Comparison of ENCODE assay signal across 8 mouse cellular contexts in the genomic region with DNA sequence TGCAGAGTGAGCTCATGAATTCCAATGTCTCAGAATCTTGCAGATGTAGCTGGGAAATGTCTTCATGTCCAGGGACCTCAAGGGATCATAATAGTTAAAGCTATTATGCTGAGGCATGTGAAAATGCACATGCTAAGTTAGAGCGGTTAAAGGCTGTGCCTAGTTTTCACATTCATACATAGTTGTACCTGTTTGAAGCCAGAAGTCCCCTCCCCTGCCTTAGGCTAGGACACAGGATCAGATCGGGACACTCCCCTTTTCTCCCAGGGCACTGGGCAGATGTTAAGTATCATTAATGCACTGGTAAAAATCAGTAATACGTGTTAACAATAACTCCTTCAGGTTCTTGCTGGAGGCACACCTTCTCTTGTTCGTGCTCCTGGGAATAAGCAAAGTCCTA. TPM values are rescaled to one million over a fixed set of nuclear protein-coding genes. Genes with fewer than 3 reads are reported as not detected.
DNase-seq lines count a peak whose midpoint lies in the region; ATAC-seq and TF ChIP-seq lines count a peak whose summit lies in the region.

No protein-coding gene starts in this region.

- ATAC-seq in embryonic facial prominence, embryonic 13.5 days (ENCODE audit: insufficient number of reproducible peaks, insufficient read depth, low FRiP score, low TSS enrichment, low read depth), result no peak
- ATAC-seq in intestine, embryonic 15.5 days, result peak; percentile 69
- no peak for ATAC-seq in monocyte, adult 5-6 weeks (replicated peaks; ENCODE audit: insufficient number of reproducible peaks, low FRiP score, low TSS enrichment, poor library complexity, severe bottlenecking)

- no peaks in the 10 kb centered on the region for H3K79me2 ChIP-seq in myocyte (ENCODE audit: control insufficient read depth, insufficient read depth)

- H3ac ChIP-seq in myocyte (ENCODE audit: control insufficient read depth, insufficient read length), result no peak overlapping the region

- peak overlapping the region; percentile 75 for H3K4me2 ChIP-seq in embryonic facial prominence, embryonic 13.5 days
- H3K4me2 ChIP-seq in intestine, embryonic 15.5 days (replicated peaks), result peak overlapping the region; percentile 79
- peak overlapping the region; percentile 45 for H3K4me2 ChIP-seq in myocyte (ENCODE audit: low read depth)

- H3K9me3 ChIP-seq in embryonic facial prominence, embryonic 13.5 days, result no peaks in the 10 kb centered on the region
- H3K9me3 ChIP-seq in intestine, embryonic 15.5 days, result no peaks in the 10 kb centered on the region

- H3K36me3 ChIP-seq in embryonic facial prominence, embryonic 13.5 days, result no peaks in the 10 kb centered on the region
- H3K36me3 ChIP-seq in intestine, embryonic 15.5 days, result no peaks in the 10 kb centered on the region
- no peaks in the 10 kb centered on the region for H3K36me3 ChIP-seq in myocyte (ENCODE audit: control insufficient read depth, insufficient read depth)

- peaks cover 15% of the 10 kb centered on the region for H3K27me3 ChIP-seq in embryonic facial prominence, embryonic 13.5 days
- H3K27me3 ChIP-seq in intestine, embryonic 15.5 days (replicated peaks), result 0 out of 2 replicates have a peak, but pooled peaks cover 6% of the 10 kb centered on the region
- no peaks in the 10 kb centered on the region for H3K27me3 ChIP-seq in myocyte (ENCODE audit: control insufficient read depth, insufficient read depth, insufficient read length)

- H3K4me3 ChIP-seq in embryonic facial prominence, embryonic 13.5 days, result peak overlapping the region; percentile 46
- peak overlapping the region; percentile 40 for H3K4me3 ChIP-seq in intestine, embryonic 15.5 days (replicated peaks)
- H3K4me3 ChIP-seq in myocyte, result no peak overlapping the region

- peak; percentile 10 for DNase-seq in kidney, postnatal 10 days
- no peak for DNase-seq in kidney, adult 18-20 months
- DNase-seq in Muller cell, postnatal 12 days (ENCODE audit: inconsistent ontology term), result no peak
- DNase-seq in right cerebral cortex, adult 2 months (ENCODE audit: low spot score in 2 of 2), result no peak

- no peak for TF ChIP-seq POLR2A in myocyte (IDR thresholded peaks at IDR 0.05; ENCODE audit: insufficient read length, low read depth)

- peaks cover 12% of the 10 kb centered on the region; the same call in 1 of the 2 replicates for H3K4me1 ChIP-seq in embryonic facial prominence, embryonic 13.5 days
- H3K4me1 ChIP-seq in intestine, embryonic 15.5 days (replicated peaks), result 0 out of 2 replicates have a peak, but pooled peaks cover 3% of the 10 kb centered on the region

- no peak overlapping the region for H3K27ac ChIP-seq in embryonic facial prominence, embryonic 13.5 days
- 0 out of 2 replicates have a peak overlapping the region, but pooled peaks have one; percentile 13 for H3K27ac ChIP-seq in intestine, embryonic 15.5 days

- peak overlapping the region; percentile 49 for H3K9ac ChIP-seq in embryonic facial prominence, embryonic 13.5 days
- 0 out of 2 replicates have a peak overlapping the region, but pooled peaks have one; percentile 26 for H3K9ac ChIP-seq in intestine, embryonic 15.5 days

- 60% methylated on average over 4 of the region's 4 CpGs for WGBS in embryonic facial prominence, embryonic 13.5 days
- WGBS in intestine, embryonic 15.5 days, result 63% methylated on average over 4 of the region's 4 CpGs

TF ChIP-seq in myocyte, 11 proteins besides CTCF, POLR2A, EP300 and RAD21:
- TF ChIP-seq TCF3 (IDR thresholded peaks at IDR 0.05; ENCODE audit: insufficient read length, low read depth) (no peak), MYOD1 (IDR thresholded peaks at IDR 0.05; ENCODE audit: control insufficient read depth in 1 of 3, insufficient read length in 2 of 3, low read depth in 2 of 3) (no peak), CEBPB (IDR thresholded peaks at IDR 0.05; ENCODE audit: insufficient read depth, poor library complexity, severe bottlenecking) (no peak)

RNA-seq across cellular contexts. Expression of gene Tmem14a, which starts 51.6 kb away (rescaled TPM):
- polyA plus RNA-seq in embryonic facial prominence, embryonic 13.5 days (2015; fragmentation: Nextera tagmentation; extraction: Ambion mirVana), result 11.1 and 11.7 TPM in 2 replicates
- 13.5 and 13.7 TPM in 2 replicates for polyA plus RNA-seq in intestine, embryonic 15.5 days (2015; fragmentation: Nextera tagmentation; extraction: Ambion mirVana)
- polyA plus RNA-seq in myocyte (2012; fragmentation: generic; extraction: Trizol), result 0.52 TPM
- total RNA-seq in monocyte, adult 5-6 weeks (2017), result 0.76 to 3.4 TPM (median 1.2 TPM) in 3 replicates
